Comparison of ENCODE assay signal across 10 mouse cellular contexts in genomic region chr3:41590695-41591559, GRCm38 (mm10). TPM values are rescaled to one million over a fixed set of nuclear protein-coding genes. Genes with fewer than 3 reads are reported as not detected.
A peak's percentile ranks its signal among the peaks of the same experiment; 100 is the strongest.
DNase-seq lines count a peak whose midpoint lies in the region; ATAC-seq and TF ChIP-seq lines count a peak whose summit lies in the region.
"Had no signal": no experiment of that assay in that cellular context is flagged by ENCODE, and none has a peak within 500 bp of the region (broad histone marks: within the 10 kb centered on the region; RNA-seq: fewer than 3 reads in every experiment).

No protein-coding gene starts in this region.

- peak; percentile 8; the same call in 1 of the 2 replicates for TF ChIP-seq CTCF in midbrain, postnatal 0 days (IDR thresholded peaks at IDR 0.05)

- H3K27me3 ChIP-seq in embryonic facial prominence, embryonic 14.5 days (replicated peaks; ENCODE audit: control insufficient read depth, insufficient read depth, low read length) = no peaks in the 10 kb centered on the region
- H3K27me3 ChIP-seq in embryonic facial prominence, embryonic 10.5 days (replicated peaks; ENCODE audit: low read depth, poor library complexity, severe bottlenecking) = no peaks in the 10 kb centered on the region
- H3K27me3 ChIP-seq in midbrain, postnatal 0 days (ENCODE audit: insufficient read depth, low read length) = no peaks in the 10 kb centered on the region
- no peaks in the 10 kb centered on the region for H3K27me3 ChIP-seq in midbrain, embryonic 15.5 days (replicated peaks)
- H3K27me3 ChIP-seq in liver, embryonic 15.5 days = no peaks in the 10 kb centered on the region
- H3K27me3 ChIP-seq: hindbrain, embryonic 15.5 days had no signal

- H3K27ac ChIP-seq in embryonic facial prominence, embryonic 14.5 days (replicated peaks; ENCODE audit: low read depth, low read length) = no peak overlapping the region
- H3K27ac ChIP-seq in embryonic facial prominence, embryonic 10.5 days (replicated peaks) = no peak overlapping the region
- H3K27ac ChIP-seq in midbrain, postnatal 0 days (ENCODE audit: low read depth, low read length) = no peak overlapping the region
- no peak overlapping the region for H3K27ac ChIP-seq in midbrain, embryonic 15.5 days
- H3K27ac ChIP-seq in liver, embryonic 15.5 days (replicated peaks) = no peak overlapping the region
- H3K27ac ChIP-seq: hindbrain, embryonic 15.5 days had no signal

- H3K4me3 ChIP-seq in embryonic facial prominence, embryonic 14.5 days (ENCODE audit: low read depth, low read length) = no peak overlapping the region
- no peak overlapping the region for H3K4me3 ChIP-seq in embryonic facial prominence, embryonic 10.5 days
- no peak overlapping the region for H3K4me3 ChIP-seq in midbrain, postnatal 0 days (ENCODE audit: low read depth, low read length)
- H3K4me3 ChIP-seq in midbrain, embryonic 15.5 days = no peak overlapping the region
- H3K4me3 ChIP-seq in liver, embryonic 15.5 days (replicated peaks) = no peak overlapping the region
- H3K4me3 ChIP-seq: hindbrain, embryonic 15.5 days had no signal

- 81% methylated on average over 20 of the region's 20 CpGs for WGBS in embryonic facial prominence, embryonic 14.5 days
- WGBS in embryonic facial prominence, embryonic 10.5 days = 88% methylated on average over 20 of the region's 20 CpGs
- 92% methylated on average over 20 of the region's 20 CpGs for WGBS in midbrain, postnatal 0 days
- WGBS in midbrain, embryonic 15.5 days = 94% methylated on average over 20 of the region's 20 CpGs
- WGBS in liver, embryonic 15.5 days (ENCODE audit: insufficient replicate concordance) = 79% methylated on average over 20 of the region's 20 CpGs

- intact Hi-C loops in left cerebral cortex, postnatal 36 days (cut with DNase I) = no loop called here

- peaks cover 16% of the 10 kb centered on the region for H3K36me3 ChIP-seq in embryonic facial prominence, embryonic 14.5 days (ENCODE audit: control insufficient read depth, insufficient read depth, low read length)
- H3K36me3 ChIP-seq in embryonic facial prominence, embryonic 10.5 days (replicated peaks) = peaks cover 73% of the 10 kb centered on the region
- peaks cover 31% of the 10 kb centered on the region for H3K36me3 ChIP-seq in midbrain, postnatal 0 days (ENCODE audit: insufficient read depth, low read length)
- 0 out of 2 replicates have a peak, but pooled peaks cover 6% of the 10 kb centered on the region for H3K36me3 ChIP-seq in midbrain, embryonic 15.5 days (replicated peaks)
- H3K36me3 ChIP-seq in liver, embryonic 15.5 days (replicated peaks) = peaks cover 67% of the 10 kb centered on the region

- no peak overlapping the region for H3K9ac ChIP-seq in embryonic facial prominence, embryonic 14.5 days (ENCODE audit: low read depth, low read length)
- no peak overlapping the region for H3K9ac ChIP-seq in midbrain, postnatal 0 days (replicated peaks; ENCODE audit: low read length, poor library complexity, severe bottlenecking)
- H3K9ac ChIP-seq in midbrain, embryonic 15.5 days = no peak overlapping the region
- no peak overlapping the region for H3K9ac ChIP-seq in liver, embryonic 15.5 days
- H3K9ac ChIP-seq: hindbrain, embryonic 15.5 days had no signal

- H3K4me2 ChIP-seq in embryonic facial prominence, embryonic 14.5 days (ENCODE audit: low read depth, low read length) = no peak overlapping the region
- H3K4me2 ChIP-seq in midbrain, postnatal 0 days (ENCODE audit: low read depth, low read length, poor library complexity, severe bottlenecking) = no peak overlapping the region
- H3K4me2 ChIP-seq in midbrain, embryonic 15.5 days = no peak overlapping the region
- H3K4me2 ChIP-seq in liver, embryonic 15.5 days = no peak overlapping the region
- H3K4me2 ChIP-seq: hindbrain, embryonic 15.5 days had no signal

- DNase-seq in embryonic facial prominence, embryonic 14.5 days (ENCODE audit: low spot score) = peak; percentile 6
- DNase-seq in embryonic facial prominence, embryonic 10.5 days (ENCODE audit: low spot score) = no peak
- DNase-seq in midbrain, postnatal 0 days (ENCODE audit: low spot score) = no peak
- no peak for DNase-seq in urinary bladder, adult 2 months (ENCODE audit: low spot score)
- no peak for DNase-seq in cerebellum, adult 11 months
- DNase-seq in left cerebral cortex, postnatal 36 days (ENCODE audit: low spot score in 2 of 2) = no peak
- DNase-seq: cerebellum, adult 8-10 months had no signal

- no peak for ATAC-seq in embryonic facial prominence, embryonic 14.5 days (ENCODE audit: low read depth)
- no peak for ATAC-seq in midbrain, postnatal 0 days (ENCODE audit: low FRiP score)
- ATAC-seq in midbrain, embryonic 15.5 days (replicated peaks) = no peak
- ATAC-seq in liver, embryonic 15.5 days (ENCODE audit: insufficient read depth) = peak; percentile 60; the same call in 1 of the 2 replicates

- no peaks in the 10 kb centered on the region for H3K9me3 ChIP-seq in embryonic facial prominence, embryonic 14.5 days (ENCODE audit: control insufficient read depth, low read length)
- H3K9me3 ChIP-seq in embryonic facial prominence, embryonic 10.5 days = no peaks in the 10 kb centered on the region
- no peaks in the 10 kb centered on the region for H3K9me3 ChIP-seq in midbrain, postnatal 0 days (ENCODE audit: low read length)
- no peaks in the 10 kb centered on the region for H3K9me3 ChIP-seq in midbrain, embryonic 15.5 days
- H3K9me3 ChIP-seq in liver, embryonic 15.5 days (replicated peaks) = no peaks in the 10 kb centered on the region
- H3K9me3 ChIP-seq: hindbrain, embryonic 15.5 days had no signal

- peaks cover 19% of the 10 kb centered on the region for H3K4me1 ChIP-seq in embryonic facial prominence, embryonic 14.5 days (ENCODE audit: control insufficient read depth, insufficient read depth, low read length)
- H3K4me1 ChIP-seq in embryonic facial prominence, embryonic 10.5 days = peaks cover 17% of the 10 kb centered on the region
- H3K4me1 ChIP-seq in midbrain, postnatal 0 days (ENCODE audit: insufficient read depth, low read length) = no peaks in the 10 kb centered on the region
- H3K4me1 ChIP-seq in midbrain, embryonic 15.5 days = no peaks in the 10 kb centered on the region
- peaks cover 52% of the 10 kb centered on the region for H3K4me1 ChIP-seq in liver, embryonic 15.5 days (replicated peaks)

RNA-seq across cellular contexts. Expression of gene Jade1, which starts 35.4 kb away (rescaled TPM):
- 16.1 and 16.4 TPM in 2 replicates for polyA plus RNA-seq in embryonic facial prominence, embryonic 14.5 days (2014; fragmentation: Nextera tagmentation; extraction: Ambion mirVana)
- polyA plus RNA-seq in embryonic facial prominence, embryonic 10.5 days (2016; fragmentation: Nextera tagmentation; extraction: Ambion mirVana) = 15.5 and 18.8 TPM in 2 replicates
- 18.8 and 21.8 TPM in 2 replicates for total RNA-seq in midbrain, postnatal 0 days (2014; rRNA removed)
- polyA plus RNA-seq in midbrain, postnatal 0 days (2015; fragmentation: Nextera tagmentation; extraction: Ambion mirVana) = 15.0 and 16.7 TPM in 2 replicates
- polyA plus RNA-seq in midbrain, embryonic 15.5 days (2015; fragmentation: Nextera tagmentation; extraction: Ambion mirVana) = 13.8 and 14.0 TPM in 2 replicates
- 8.0 and 8.8 TPM in 2 replicates for polyA plus RNA-seq in liver, embryonic 15.5 days (2015; fragmentation: Nextera tagmentation; extraction: Ambion mirVana)
- 17.1 and 19.3 TPM in 2 replicates for polyA plus RNA-seq in urinary bladder, adult 2 months (2012; rRNA removed)
- 10 to 100 TPM; 39.6 to 46.6 TPM for total RNA-seq in left cerebral cortex, postnatal 36 days (2021)
